Mouse (Mus musculus) stomach, embryonic 15.5 days (tissue): ENCODE data around the gene Homer3. TPM values are rescaled to one million over a fixed set of nuclear protein-coding genes. Genes with fewer than 3 reads are reported as not detected.
A peak's percentile ranks its signal among the peaks of the same experiment; 100 is the strongest.

ENCODE experiments used
- ATAC-seq: fragments of 200-750 bp; cut with Nextera tagmentation; 2 replicates; pipeline ENCODE4 v1.8.0; 2017; ENCODE audit warnings: low read depth, moderate number of reproducible peaks, moderate TSS enrichment; ENCODE audit not compliant: insufficient read depth, low FRiP score
- H3K27ac ChIP-seq: fragments of 300-500 bp; sonication (generic); 2 replicates; pipeline ENCODE4 v1.5.1; 2015; ENCODE audit warnings: mild to moderate bottlenecking, inconsistent platforms
- H3K27me3 ChIP-seq: fragments of 300-500 bp; sonication (generic); replicated peaks from 2 replicates; pipeline ENCODE4 v1.6.1; 2015; ENCODE audit warnings: inconsistent platforms
- H3K36me3 ChIP-seq: fragments of 300-500 bp; sonication (generic); 2 replicates; pipeline ENCODE4 v1.6.1; 2015; ENCODE audit warnings: inconsistent platforms
- H3K4me1 ChIP-seq: fragments of 300-500 bp; sonication (generic); 2 replicates; pipeline ENCODE4 v1.6.1; 2015; ENCODE audit warnings: inconsistent platforms
- H3K4me2 ChIP-seq: fragments of 300-500 bp; sonication (generic); 2 replicates; pipeline ENCODE4 v1.6.1; 2015; ENCODE audit warnings: mild to moderate bottlenecking, inconsistent platforms
- H3K4me3 ChIP-seq: fragments of 300-500 bp; sonication (generic); replicated peaks from 2 replicates; pipeline ENCODE4 v1.5.1; 2015; ENCODE audit warnings: inconsistent platforms
- H3K9ac ChIP-seq: fragments of 300-500 bp; sonication (generic); 2 replicates; pipeline ENCODE4 v1.6.1; 2015; ENCODE audit warnings: inconsistent platforms
- H3K9me3 ChIP-seq: fragments of 300-500 bp; sonication (generic); 2 replicates; pipeline ENCODE4 v1.6.1; 2016; ENCODE audit warnings: inconsistent platforms
- WGBS: fragments of 180-500 bp; shearing (Covaris S2); methylation state at CpG from one replicate; pipeline ENCODE4 v1.1.7; 2015; 5-methylcytosine and 5-hydroxymethylcytosine counted together
- polyA plus RNA-seq: library from polyadenylated mRNA; unstranded; fragments of >200 nt; fragmentation: Nextera tagmentation; extraction: Ambion mirVana; gene quantifications from 2 replicates; pipeline ENCODE4 v1.2.1, GENCODE M21; 2015

Homer3 gene
- polyA plus RNA-seq, 1 experiment from 2014 or later: 32.7 TPM

DNA sequence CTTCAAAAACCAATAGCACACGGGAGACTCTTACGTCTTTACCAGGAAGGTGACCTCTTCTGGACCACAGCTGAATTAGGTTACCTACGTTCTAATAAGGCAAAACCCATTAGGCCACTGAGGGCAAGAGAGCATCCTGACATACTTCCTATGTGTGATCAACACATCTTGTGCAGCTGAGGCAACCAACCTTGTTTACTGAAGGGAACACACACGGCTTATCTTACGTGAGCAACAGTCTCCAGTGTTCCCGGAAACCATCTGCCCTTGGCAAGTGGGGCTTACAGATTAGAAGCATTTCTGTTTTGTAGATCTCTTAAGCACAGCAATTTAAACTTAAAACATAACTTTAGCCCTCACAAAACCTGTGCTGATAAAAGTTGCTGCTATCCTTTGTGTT lies 44.9 kb downstream of the Homer3 start:
- 89% methylated on average over 6 of the region's 6 CpGs for WGBS
- Histone ChIP-seq H3K9me3 (no peaks in the 10 kb centered on the region), H3K36me3 (peaks cover 13% of the 10 kb centered on the region), H3K27ac (no peak overlapping the region), H3K27me3 (no peaks in the 10 kb centered on the region), H3K4me1 (no peaks in the 10 kb centered on the region; the same call in 1 of the 2 replicates), H3K4me3 (no peak overlapping the region), H3K4me2 (no peak overlapping the region), H3K9ac (no peak overlapping the region)
- no peak for ATAC-seq

GRCm38 (mm10) chr8:70329124-70329834 lies 46.7 kb downstream of the Homer3 start, which contains the start of gene Gdf1:
Gdf1 (plus strand) TSS chr8:70329817.
- Histone ChIP-seq H3K9me3 (no peaks in the 10 kb centered on the region), H3K4me1 (no peaks in the 10 kb centered on the region; the same call in 1 of the 2 replicates), H3K4me2 (peak within 1 kb of the TSS; percentile 22), H3K27me3 (no peaks in the 10 kb centered on the region), H3K36me3 (peaks cover 30% of the 10 kb centered on the region), H3K4me3 (no peak within 1 kb of the TSS), H3K27ac (no peak within 1 kb of the TSS), H3K9ac (no peak within 1 kb of the TSS)
- WGBS: 32% methylated on average over 14 of the region's 14 CpGs
- ATAC-seq: no peak

GRCm38 (mm10) chr8:70329835-70330740 lies 47.5 kb downstream of the Homer3 start:
- Histone ChIP-seq H3K27ac (no peak overlapping the region), H3K36me3 (peaks cover 38% of the 10 kb centered on the region), H3K4me3 (no peak overlapping the region), H3K9ac (no peak overlapping the region), H3K9me3 (no peaks in the 10 kb centered on the region), H3K4me2 (peak overlapping the region; percentile 22), H3K27me3 (no peaks in the 10 kb centered on the region), H3K4me1 (no peaks in the 10 kb centered on the region; the same call in 1 of the 2 replicates)
- WGBS: 19% methylated on average over 45 of the region's 45 CpGs
- ATAC-seq: peak; percentile 16; the same call in 1 of the 2 replicates

DNA sequence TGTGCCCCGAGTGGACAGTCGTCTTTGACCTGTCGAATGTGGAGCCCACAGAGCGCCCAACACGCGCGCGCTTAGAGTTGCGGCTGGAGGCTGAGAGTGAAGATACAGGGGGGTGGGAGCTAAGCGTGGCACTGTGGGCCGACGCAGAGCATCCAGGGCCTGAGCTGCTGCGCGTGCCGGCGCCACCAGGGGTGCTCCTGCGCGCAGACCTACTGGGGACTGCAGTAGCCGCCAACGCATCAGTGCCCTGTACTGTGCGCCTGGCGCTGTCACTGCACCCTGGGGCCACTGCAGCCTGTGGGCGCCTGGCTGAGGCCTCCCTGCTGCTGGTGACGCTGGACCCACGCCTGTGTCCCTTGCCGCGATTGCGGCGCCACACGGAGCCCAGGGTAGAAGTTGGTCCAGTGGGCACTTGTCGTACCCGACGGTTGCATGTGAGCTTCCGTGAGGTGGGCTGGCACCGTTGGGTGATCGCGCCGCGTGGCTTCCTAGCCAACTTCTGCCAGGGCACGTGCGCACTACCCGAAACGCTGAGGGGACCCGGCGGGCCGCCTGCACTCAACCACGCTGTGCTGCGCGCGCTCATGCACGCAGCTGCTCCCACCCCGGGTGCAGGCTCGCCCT lies 48.2 kb downstream of the Homer3 start:
- peaks cover 45% of the 10 kb centered on the region for H3K36me3 ChIP-seq
- peak; percentile 61 for ATAC-seq
- H3K27ac ChIP-seq: no peak overlapping the region
- H3K4me1 ChIP-seq: no peaks in the 10 kb centered on the region; the same call in 1 of the 2 replicates
- H3K4me3 ChIP-seq: no peak overlapping the region
- H3K4me2 ChIP-seq: peak overlapping the region; percentile 22
- 38% methylated on average over 53 of the region's 53 CpGs for WGBS
- no peak overlapping the region for H3K9ac ChIP-seq
- H3K27me3 ChIP-seq: no peaks in the 10 kb centered on the region
- H3K9me3 ChIP-seq: no peaks in the 10 kb centered on the region

- H3K9me3 ChIP-seq: no peaks in the 10 kb centered on the region
- H3K27ac ChIP-seq: no peak overlapping the region
- H3K9ac ChIP-seq: no peak overlapping the region
- no peak overlapping the region for H3K4me3 ChIP-seq
- no peaks in the 10 kb centered on the region for H3K27me3 ChIP-seq
- H3K36me3 ChIP-seq: peaks cover 52% of the 10 kb centered on the region
- ATAC-seq: no peak
- 77% methylated on average over 19 of the region's 19 CpGs for WGBS
- no peaks in the 10 kb centered on the region; the same call in 1 of the 2 replicates for H3K4me1 ChIP-seq
- H3K4me2 ChIP-seq: no peak overlapping the region
Measured at GRCm38 (mm10) chr8:70331526-70331925, 48.9 kb downstream of the Homer3 start.

- Histone ChIP-seq H3K4me1 (no peaks in the 10 kb centered on the region; the same call in 1 of the 2 replicates), H3K9me3 (no peaks in the 10 kb centered on the region), H3K36me3 (peaks cover 60% of the 10 kb centered on the region), H3K4me3 (no peak overlapping the region), H3K4me2 (no peak overlapping the region), H3K27me3 (no peaks in the 10 kb centered on the region), H3K27ac (no peak overlapping the region), H3K9ac (no peak overlapping the region)
- ATAC-seq: peak; percentile 65
- 29% methylated on average over 41 of the region's 41 CpGs for WGBS
Measured at GRCm38 (mm10) chr8:70332070-70332877, 49.6 kb downstream of the Homer3 start.

DNA sequence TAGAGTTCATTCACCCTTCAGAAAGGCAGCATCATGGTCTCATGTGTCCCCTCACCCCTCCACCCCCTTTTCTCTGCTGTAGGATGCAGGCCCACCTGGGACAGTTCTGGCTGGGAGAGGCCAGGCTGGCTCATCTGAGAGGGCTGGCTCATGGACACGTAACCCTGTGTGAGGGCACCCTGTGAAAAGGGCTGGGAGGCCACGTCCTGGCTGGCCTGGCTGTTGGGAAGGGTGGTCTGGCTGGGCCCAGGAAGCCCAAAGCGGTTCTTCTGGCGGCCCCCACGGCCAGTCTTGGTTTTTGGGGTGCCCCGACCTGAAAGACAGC lies 50.2 kb downstream of the Homer3 start:
- WGBS: 88% methylated on average over 6 of the region's 6 CpGs
- no peak for ATAC-seq
- H3K4me2 ChIP-seq: no peak overlapping the region
- H3K9me3 ChIP-seq: no peaks in the 10 kb centered on the region
- H3K9ac ChIP-seq: no peak overlapping the region
- peaks cover 65% of the 10 kb centered on the region for H3K36me3 ChIP-seq
- no peak overlapping the region for H3K27ac ChIP-seq
- no peak overlapping the region for H3K4me3 ChIP-seq
- H3K27me3 ChIP-seq: no peaks in the 10 kb centered on the region
- H3K4me1 ChIP-seq: no peaks in the 10 kb centered on the region; the same call in 1 of the 2 replicates

- 85% methylated on average over 7 of the region's 7 CpGs for WGBS
- no peak overlapping the region for H3K27ac ChIP-seq
- no peak overlapping the region for H3K4me2 ChIP-seq
- no peak overlapping the region for H3K9ac ChIP-seq
- H3K4me3 ChIP-seq: no peak overlapping the region
- H3K9me3 ChIP-seq: no peaks in the 10 kb centered on the region
- H3K27me3 ChIP-seq: no peaks in the 10 kb centered on the region
- H3K36me3 ChIP-seq: peaks cover 93% of the 10 kb centered on the region
- H3K4me1 ChIP-seq: 0 out of 2 replicates have a peak, but pooled peaks cover 3% of the 10 kb centered on the region
- ATAC-seq: no peak
Measured at GRCm38 (mm10) chr8:70338931-70339330, 56.3 kb downstream of the Homer3 start.

DNA sequence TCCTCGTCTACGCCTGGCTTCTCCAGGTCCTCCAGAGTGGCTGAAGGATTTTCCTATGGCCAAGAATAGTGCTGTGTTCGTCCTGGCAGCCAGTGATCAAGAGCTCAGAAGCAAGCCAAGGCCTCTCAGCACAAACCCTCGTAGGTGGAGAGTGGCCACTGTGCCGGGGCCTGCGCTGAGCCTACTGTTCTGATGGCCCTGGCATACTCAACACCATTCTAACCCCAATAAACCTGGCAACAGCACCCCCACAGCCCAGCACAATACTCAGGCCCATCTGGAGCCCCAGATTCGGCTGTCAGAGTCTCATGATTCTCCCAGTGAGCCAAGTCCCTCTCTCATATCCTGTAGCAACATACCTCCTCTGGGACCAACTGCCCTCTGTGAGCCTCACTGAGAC lies 58.0 kb downstream of the Homer3 start:
- no peak overlapping the region for H3K9ac ChIP-seq
- H3K27ac ChIP-seq: no peak overlapping the region
- no peaks in the 10 kb centered on the region for H3K9me3 ChIP-seq
- 0 out of 2 replicates have a peak, but pooled peaks cover 3% of the 10 kb centered on the region for H3K4me1 ChIP-seq
- WGBS: 87% methylated on average over 7 of the region's 7 CpGs
- peaks cover 77% of the 10 kb centered on the region for H3K36me3 ChIP-seq
- no peak overlapping the region for H3K4me2 ChIP-seq
- H3K4me3 ChIP-seq: no peak overlapping the region
- no peaks in the 10 kb centered on the region for H3K27me3 ChIP-seq
- ATAC-seq: no peak

DNA sequence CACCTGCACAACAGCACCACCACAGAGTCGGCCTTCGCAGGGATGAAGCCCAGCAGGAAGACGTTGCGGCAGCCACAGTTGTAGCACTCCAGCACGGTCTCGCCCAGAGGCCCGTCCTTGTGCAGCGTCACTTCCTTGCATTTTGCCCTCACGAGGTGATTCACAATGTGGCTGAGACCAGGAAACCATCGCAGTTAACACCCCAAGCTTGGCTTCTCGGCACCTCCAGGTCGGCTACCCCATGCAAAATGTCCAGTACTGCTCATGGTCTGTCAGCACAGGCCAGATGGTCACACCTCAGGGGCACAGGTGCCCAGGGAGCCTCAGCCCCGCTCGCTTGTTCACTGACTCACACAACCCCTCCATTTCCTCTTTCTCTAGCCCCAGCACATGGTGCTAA lies 59.4 kb downstream of the Homer3 start:
- no peaks in the 10 kb centered on the region for H3K9me3 ChIP-seq
- H3K4me1 ChIP-seq: 0 out of 2 replicates have a peak, but pooled peaks cover 3% of the 10 kb centered on the region
- H3K36me3 ChIP-seq: peaks cover 67% of the 10 kb centered on the region
- no peak overlapping the region for H3K27ac ChIP-seq
- H3K27me3 ChIP-seq: no peaks in the 10 kb centered on the region
- no peak overlapping the region for H3K4me2 ChIP-seq
- no peak overlapping the region for H3K9ac ChIP-seq
- ATAC-seq: no peak
- no peak overlapping the region for H3K4me3 ChIP-seq
- WGBS: 89% methylated on average over 14 of the region's 14 CpGs

GRCm38 (mm10) chr8:70343076-70343475 lies 60.4 kb downstream of the Homer3 start:
- H3K36me3 ChIP-seq: peaks cover 58% of the 10 kb centered on the region
- no peak overlapping the region for H3K27ac ChIP-seq
- ATAC-seq: no peak
- no peak overlapping the region for H3K4me3 ChIP-seq
- no peaks in the 10 kb centered on the region for H3K27me3 ChIP-seq
- WGBS: 65% methylated on average over 7 of the region's 7 CpGs
- H3K4me1 ChIP-seq: peaks cover 8% of the 10 kb centered on the region; the same call in 1 of the 2 replicates
- no peak overlapping the region for H3K9ac ChIP-seq
- H3K4me2 ChIP-seq: no peak overlapping the region
- no peaks in the 10 kb centered on the region for H3K9me3 ChIP-seq
